Mouse (Mus musculus): ENCODE measurements at regions not wholly inside any gene's neighbourhood (a gene's known extent, or its start where the extent isn't known, plus 50 kb on each side); places are given as distances from the start of the nearest gene placed in this dataset.

GRCm38 (mm10) chr3:68758609-68759008 lies 68.2 kb downstream of the Il12a start:
- Histone ChIP-seq H3K27ac (ENCODE audit: insufficient read depth, low read length) (no peak overlapping the region), H3K4me1 (ENCODE audit: control insufficient read depth, insufficient read depth, low read length) (no peaks in the 10 kb centered on the region), H3K4me3 (replicated peaks; ENCODE audit: insufficient read depth, low read depth, low read length) (no peak overlapping the region), H3K27me3 (ENCODE audit: control insufficient read depth, insufficient read depth, low read length) (no peaks in the 10 kb centered on the region)
- TF ChIP-seq CTCF (IDR thresholded peaks at IDR 0.05; ENCODE audit: borderline replicate concordance, insufficient read depth, low read depth, low read length) = no peak
- no peak for TF ChIP-seq POLR2A (IDR thresholded peaks at IDR 0.05; ENCODE audit: borderline replicate concordance, insufficient read depth, low read length)
- DNase-seq = no peak

GRCm38 (mm10) chr3:68759375-68759774 lies 68.9 kb downstream of the Il12a start:
- Histone ChIP-seq H3K27me3 (ENCODE audit: control insufficient read depth, insufficient read depth, low read length) (no peaks in the 10 kb centered on the region), H3K27ac (ENCODE audit: insufficient read depth, low read length) (no peak overlapping the region), H3K4me1 (ENCODE audit: control insufficient read depth, insufficient read depth, low read length) (no peaks in the 10 kb centered on the region), H3K4me3 (replicated peaks; ENCODE audit: insufficient read depth, low read depth, low read length) (no peak overlapping the region)
- DNase-seq = no peak
- TF ChIP-seq POLR2A (IDR thresholded peaks at IDR 0.05; ENCODE audit: borderline replicate concordance, insufficient read depth, low read length) = no peak
- no peak for TF ChIP-seq CTCF (IDR thresholded peaks at IDR 0.05; ENCODE audit: borderline replicate concordance, insufficient read depth, low read depth, low read length)
- WGBS = 20% methylated on average over 8 of the region's 8 CpGs

GRCm38 (mm10) chr3:68760806-68761205 lies 70.4 kb downstream of the Il12a start:
- Histone ChIP-seq H3K4me1 (ENCODE audit: control insufficient read depth, insufficient read depth, low read length) (no peaks in the 10 kb centered on the region), H3K27ac (ENCODE audit: insufficient read depth, low read length) (no peak overlapping the region), H3K27me3 (ENCODE audit: control insufficient read depth, insufficient read depth, low read length) (no peaks in the 10 kb centered on the region), H3K4me3 (replicated peaks; ENCODE audit: insufficient read depth, low read depth, low read length) (no peak overlapping the region)
- TF ChIP-seq POLR2A (IDR thresholded peaks at IDR 0.05; ENCODE audit: borderline replicate concordance, insufficient read depth, low read length) (no peak), CTCF (IDR thresholded peaks at IDR 0.05; ENCODE audit: borderline replicate concordance, insufficient read depth, low read depth, low read length) (no peak)
- WGBS = 83% methylated on average over 2 of the region's 2 CpGs
- no peak for DNase-seq

GRCm38 (mm10) chr3:68761242-68761625 lies 70.8 kb downstream of the Il12a start:
- TF ChIP-seq CTCF (IDR thresholded peaks at IDR 0.05; ENCODE audit: borderline replicate concordance, insufficient read depth, low read depth, low read length) (no peak), POLR2A (IDR thresholded peaks at IDR 0.05; ENCODE audit: borderline replicate concordance, insufficient read depth, low read length) (no peak)
- H3K4me3 ChIP-seq (replicated peaks; ENCODE audit: insufficient read depth, low read depth, low read length) = no peak overlapping the region
- no peak overlapping the region for H3K27ac ChIP-seq (ENCODE audit: insufficient read depth, low read length)
- H3K27me3 ChIP-seq (ENCODE audit: control insufficient read depth, insufficient read depth, low read length) = no peaks in the 10 kb centered on the region
- 68% methylated on average over 7 of the region's 7 CpGs for WGBS
- H3K4me1 ChIP-seq (ENCODE audit: control insufficient read depth, insufficient read depth, low read length) = no peaks in the 10 kb centered on the region
- DNase-seq = no peak

- Histone ChIP-seq H3K27me3 (ENCODE audit: control insufficient read depth, insufficient read depth, low read length) (no peaks in the 10 kb centered on the region), H3K4me1 (ENCODE audit: control insufficient read depth, insufficient read depth, low read length) (no peaks in the 10 kb centered on the region), H3K4me3 (replicated peaks; ENCODE audit: insufficient read depth, low read depth, low read length) (no peak overlapping the region), H3K27ac (ENCODE audit: insufficient read depth, low read length) (no peak overlapping the region)
- no peak for DNase-seq
- no peak for TF ChIP-seq CTCF (IDR thresholded peaks at IDR 0.05; ENCODE audit: borderline replicate concordance, insufficient read depth, low read depth, low read length)
- no peak for TF ChIP-seq POLR2A (IDR thresholded peaks at IDR 0.05; ENCODE audit: borderline replicate concordance, insufficient read depth, low read length)
- 36% methylated on average over 11 of the region's 11 CpGs for WGBS
Observed at GRCm38 (mm10) chr3:68761626-68762331, 71.3 kb downstream of the Il12a start.

GRCm38 (mm10) chr3:68762988-68763387 lies 72.5 kb downstream of the Il12a start:
- no peak for DNase-seq
- H3K4me1 ChIP-seq (ENCODE audit: control insufficient read depth, insufficient read depth, low read length) = no peaks in the 10 kb centered on the region
- no peak overlapping the region for H3K27ac ChIP-seq (ENCODE audit: insufficient read depth, low read length)
- no peak overlapping the region for H3K4me3 ChIP-seq (replicated peaks; ENCODE audit: insufficient read depth, low read depth, low read length)
- 89% methylated on average over 8 of the region's 8 CpGs for WGBS
- H3K27me3 ChIP-seq (ENCODE audit: control insufficient read depth, insufficient read depth, low read length) = no peaks in the 10 kb centered on the region
- TF ChIP-seq POLR2A (IDR thresholded peaks at IDR 0.05; ENCODE audit: borderline replicate concordance, insufficient read depth, low read length) = no peak
- TF ChIP-seq CTCF (IDR thresholded peaks at IDR 0.05; ENCODE audit: borderline replicate concordance, insufficient read depth, low read depth, low read length) = no peak

- no peak for DNase-seq
- WGBS = 96% methylated on average over 4 of the region's 4 CpGs
- TF ChIP-seq POLR2A (IDR thresholded peaks at IDR 0.05; ENCODE audit: borderline replicate concordance, insufficient read depth, low read length) = no peak
- no peak for TF ChIP-seq CTCF (IDR thresholded peaks at IDR 0.05; ENCODE audit: borderline replicate concordance, insufficient read depth, low read depth, low read length)
- Histone ChIP-seq H3K4me1 (ENCODE audit: control insufficient read depth, insufficient read depth, low read length) (no peaks in the 10 kb centered on the region), H3K27me3 (ENCODE audit: control insufficient read depth, insufficient read depth, low read length) (no peaks in the 10 kb centered on the region), H3K4me3 (replicated peaks; ENCODE audit: insufficient read depth, low read depth, low read length) (no peak overlapping the region), H3K27ac (ENCODE audit: insufficient read depth, low read length) (no peak overlapping the region)
Observed at GRCm38 (mm10) chr3:68764336-68764735, 73.9 kb downstream of the Il12a start.

- H3K4me1 ChIP-seq (ENCODE audit: control insufficient read depth, insufficient read depth, low read length) = no peaks in the 10 kb centered on the region
- 64% methylated on average over 7 of the region's 7 CpGs for WGBS
- no peak overlapping the region for H3K27ac ChIP-seq (ENCODE audit: insufficient read depth, low read length)
- no peak for DNase-seq
- no peaks in the 10 kb centered on the region for H3K27me3 ChIP-seq (ENCODE audit: control insufficient read depth, insufficient read depth, low read length)
- TF ChIP-seq POLR2A (IDR thresholded peaks at IDR 0.05; ENCODE audit: borderline replicate concordance, insufficient read depth, low read length) = no peak
- TF ChIP-seq CTCF (IDR thresholded peaks at IDR 0.05; ENCODE audit: borderline replicate concordance, insufficient read depth, low read depth, low read length) = no peak
- no peak overlapping the region for H3K4me3 ChIP-seq (replicated peaks; ENCODE audit: insufficient read depth, low read depth, low read length)
Observed at GRCm38 (mm10) chr3:68764917-68765598, 74.6 kb downstream of the Il12a start.

Measured in cerebellum, adult 2 months (tissue).